Mouse (Mus musculus) CH12F3 (cell line): ENCODE measurements around the gene Hs3st3b1.

Source experiments
- in situ Hi-C: fragments of 300-500 bp; cut with MboI; formaldehyde crosslinking; loops from 2 replicates; pipeline ENCODE4 v1.14.3; 2020; ENCODE audit warnings: low sequenced_read_pairs

The Hs3st3b1 gene

DNA sequence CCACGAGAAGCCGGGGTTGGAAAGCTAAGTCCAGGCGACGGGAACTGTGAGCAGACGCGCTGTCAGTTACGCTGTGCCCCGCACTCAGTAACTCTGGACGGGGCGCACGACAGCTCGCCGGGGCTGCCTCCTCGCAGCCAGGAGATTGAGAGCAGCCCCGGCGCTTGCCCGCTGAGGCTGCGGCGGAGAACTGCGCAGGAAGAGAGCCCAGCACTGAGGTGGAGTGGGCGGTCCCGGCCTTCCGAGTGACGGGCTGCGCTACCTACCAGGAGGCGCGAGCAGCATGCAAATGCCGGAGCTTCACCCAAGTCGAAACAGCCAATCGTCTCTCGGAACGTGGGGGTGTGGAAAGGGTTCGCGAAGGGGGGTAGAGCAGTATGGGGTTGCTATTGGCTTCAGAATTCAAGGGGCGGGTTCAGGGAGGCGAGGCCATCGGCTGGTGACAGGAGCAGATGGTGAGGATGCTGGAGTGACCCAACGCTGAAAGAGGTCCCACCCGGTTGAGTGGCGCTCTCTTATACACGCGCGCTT lies at the start of gene Hs3st3b1:
Gene Hs3st3b1 (minus strand): TSS at position 200 of the 531 bp plus-strand sequence.
- in situ Hi-C loops, result no loop called here

DNA sequence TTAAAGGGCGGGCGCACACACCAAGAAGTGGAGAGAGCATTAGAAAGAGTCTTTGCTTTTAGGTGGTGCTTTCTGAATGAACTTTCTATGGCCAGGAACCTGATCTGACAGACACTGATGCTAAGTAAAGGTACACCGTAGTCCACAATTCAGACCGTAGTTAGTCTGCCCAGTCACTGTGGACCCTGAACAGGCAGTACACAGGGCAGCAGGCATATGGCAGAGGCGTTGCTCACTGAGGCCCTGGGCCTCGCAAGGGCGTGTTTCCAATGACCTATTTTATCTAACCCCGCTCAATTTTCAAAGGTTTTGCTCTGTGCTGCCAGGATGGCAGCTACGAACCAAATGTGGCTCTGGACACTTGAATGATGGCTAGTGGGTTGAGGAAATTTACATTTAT lies 49.4 kb upstream of the Hs3st3b1 start:
- in situ Hi-C loops, result no loop called here

DNA sequence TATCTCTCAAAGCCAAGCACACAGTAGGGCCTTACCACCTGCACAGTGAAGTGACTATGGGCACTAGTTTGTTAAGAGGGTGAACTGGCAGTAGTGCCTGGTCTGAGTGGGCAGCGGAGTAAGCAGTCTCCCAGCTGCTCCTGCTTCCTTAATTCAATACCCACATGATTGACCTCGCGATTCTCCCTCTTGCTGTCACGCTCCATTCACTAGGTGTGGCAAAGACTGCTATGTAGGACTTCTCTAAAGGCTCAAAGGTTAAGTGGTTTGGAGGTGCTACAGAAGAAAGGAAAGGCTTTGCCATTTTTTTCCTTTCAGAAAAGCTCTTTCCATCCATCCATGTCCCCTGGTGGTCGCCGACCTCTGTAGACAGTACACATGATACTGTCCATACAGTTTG lies 48.7 kb upstream of the Hs3st3b1 start:
- in situ Hi-C loops, result no loop called here

DNA sequence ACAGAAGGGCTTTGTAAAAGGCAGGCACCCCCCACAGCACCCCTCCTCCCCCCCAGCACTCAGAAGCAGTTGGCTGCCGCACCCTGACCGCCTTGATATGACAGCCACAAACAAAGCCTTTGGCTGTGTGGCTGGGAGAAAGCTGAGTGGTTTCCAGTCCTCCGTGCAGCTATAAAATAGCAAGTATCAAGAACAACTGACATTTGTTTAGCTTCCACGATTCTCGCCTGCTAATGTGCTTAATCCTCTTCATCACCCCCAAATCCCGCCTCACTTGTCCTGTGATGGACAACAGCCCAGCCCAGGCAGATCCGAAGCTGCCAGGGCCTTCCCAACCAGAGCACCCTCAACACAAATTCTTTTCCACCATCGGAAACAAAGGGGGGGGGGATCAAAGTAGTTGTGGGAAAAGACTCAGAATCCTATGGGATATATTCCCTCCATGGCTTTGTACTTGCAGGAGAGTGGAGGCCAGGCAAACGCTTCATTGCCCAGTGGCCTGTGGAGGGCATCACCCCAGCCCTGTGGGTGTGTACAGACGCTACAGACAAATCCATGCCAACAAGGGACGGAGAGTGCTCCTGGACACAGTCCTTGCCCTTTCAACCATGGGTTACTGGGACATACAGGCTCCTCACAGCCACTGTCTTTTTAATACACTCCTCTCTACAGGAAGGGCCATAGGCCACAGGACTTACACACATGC lies 47.3 kb upstream of the Hs3st3b1 start:
- in situ Hi-C loops, result no loop called here

DNA sequence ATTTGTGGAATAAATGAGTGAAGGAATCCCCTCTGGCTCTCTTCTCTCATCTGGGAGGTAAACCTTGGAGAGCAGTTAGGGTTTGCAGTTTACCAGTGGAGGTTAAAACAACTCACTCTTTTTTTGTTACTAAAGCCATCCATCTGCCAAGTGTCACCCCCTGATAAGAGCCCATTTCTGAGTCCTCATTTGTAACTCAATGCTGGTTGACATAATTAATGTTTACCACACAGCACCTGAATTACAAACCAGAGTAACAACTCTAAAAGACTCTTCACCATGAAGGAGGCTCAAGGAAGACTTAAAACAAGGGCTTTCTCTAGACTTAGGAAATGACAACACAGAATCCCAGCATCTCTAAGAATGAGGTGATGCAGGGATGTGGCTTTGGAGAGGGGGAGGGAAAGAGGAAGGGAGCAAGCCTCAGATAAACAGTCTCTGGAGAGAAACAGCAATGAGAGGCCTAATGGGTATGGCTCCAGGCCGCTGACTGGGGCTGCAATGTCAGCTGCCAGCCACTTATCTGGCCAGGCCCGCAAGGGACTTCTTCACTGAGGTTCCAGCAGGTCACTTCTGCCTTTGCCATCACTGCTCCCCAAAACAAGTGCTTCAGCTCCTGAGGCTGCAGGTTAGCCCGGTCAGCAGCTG lies 46.4 kb upstream of the Hs3st3b1 start:
- in situ Hi-C loops, result no loop called here

DNA sequence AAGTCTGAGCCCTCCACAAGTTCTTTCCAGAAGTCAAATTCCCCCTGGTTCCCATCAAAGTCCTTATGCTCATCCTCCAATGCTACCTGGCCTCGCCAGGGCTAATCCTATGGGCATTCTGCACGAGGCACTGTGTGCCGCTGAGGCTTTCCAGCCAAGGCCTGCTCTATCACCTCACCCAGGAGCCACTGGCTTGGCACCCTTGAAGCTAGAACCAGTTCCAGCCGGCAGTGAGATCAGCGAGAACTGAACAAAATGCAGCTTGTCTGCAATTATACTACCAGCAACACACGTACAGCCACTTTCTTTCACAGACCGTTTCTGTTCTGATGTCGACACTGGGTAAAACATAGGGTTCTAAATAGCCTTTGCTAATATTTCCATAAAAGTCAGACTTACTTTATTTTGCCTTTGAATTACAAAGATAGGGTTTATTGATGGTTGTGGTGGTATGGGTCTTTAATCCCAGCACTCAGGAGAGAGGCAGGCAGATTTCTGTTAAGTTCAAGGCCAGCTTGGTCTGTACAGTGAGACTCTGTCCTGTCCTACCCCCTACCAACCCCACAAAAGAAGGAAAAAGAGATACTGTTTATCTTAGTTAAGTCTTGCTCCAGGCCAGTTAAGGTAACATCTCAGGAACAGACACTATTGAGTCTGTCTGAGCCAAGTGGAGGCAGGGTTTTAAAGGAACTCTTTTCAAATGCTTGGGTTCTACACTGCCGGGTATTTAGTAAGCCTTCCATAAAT lies 45.7 kb upstream of the Hs3st3b1 start:
- in situ Hi-C loops, result no loop called here

DNA sequence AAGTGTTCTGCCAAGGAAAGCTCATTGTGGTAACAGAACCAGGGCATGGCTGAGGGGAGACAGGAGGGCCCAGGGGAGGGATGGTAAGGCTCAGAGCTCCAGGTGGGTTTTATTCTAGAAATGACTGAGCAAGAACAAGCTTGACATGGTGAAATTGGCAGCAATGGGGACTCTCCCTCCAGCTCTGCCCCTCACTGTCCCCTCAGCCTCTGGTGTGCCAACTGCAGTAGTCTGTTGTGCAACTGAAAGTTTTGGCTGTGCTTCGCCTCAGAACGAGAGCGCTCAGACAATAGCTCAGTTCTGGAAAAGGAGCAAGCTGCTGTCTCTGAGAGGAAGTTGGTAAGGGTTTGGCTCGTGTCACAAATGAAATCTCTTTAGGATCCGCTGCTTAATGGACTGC lies 43.3 kb upstream of the Hs3st3b1 start:
- in situ Hi-C loops, result no loop called here

- in situ Hi-C loops, result no loop called here
These were observed 35.1 kb upstream of the Hs3st3b1 start for GRCm38 (mm10) chr11:63957207-63957606.

- in situ Hi-C loops, result no loop called here
These were observed 34.7 kb upstream of the Hs3st3b1 start for GRCm38 (mm10) chr11:63956748-63957147.

DNA sequence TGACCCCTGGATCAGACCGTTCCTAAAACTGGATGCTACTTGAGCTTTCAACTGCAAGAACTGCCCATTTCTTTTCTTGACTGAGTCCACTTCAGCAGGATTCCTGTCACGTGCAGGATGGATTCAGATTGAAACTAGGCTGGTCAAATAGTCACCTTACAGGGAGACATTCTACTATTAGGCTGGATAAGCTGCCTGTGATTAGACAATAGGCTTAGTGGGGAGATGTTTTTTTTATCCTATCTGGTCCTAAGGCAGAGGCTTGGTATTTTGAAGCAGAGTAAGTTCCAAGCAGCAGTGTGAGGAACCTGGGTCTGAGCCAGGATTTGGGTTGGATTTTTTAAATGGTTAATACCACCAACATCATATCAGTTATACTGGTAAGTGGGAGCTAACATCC lies 31.8 kb upstream of the Hs3st3b1 start:
- in situ Hi-C loops, result no loop called here

- in situ Hi-C loops, result no loop called here
These were observed 30.7 kb upstream of the Hs3st3b1 start for GRCm38 (mm10) chr11:63952743-63953191.

- in situ Hi-C loops, result no loop called here
These were observed 29.9 kb upstream of the Hs3st3b1 start for GRCm38 (mm10) chr11:63951831-63952631.

- in situ Hi-C loops, result loop anchor here (25.0 kb wide), 2 partner anchors 489 to 764 kb away; partner anchors contain the start of genes F930015N05Rik and Hs3st3a1
These were observed 26.3 kb upstream of the Hs3st3b1 start for GRCm38 (mm10) chr11:63948371-63948770.

GRCm38 (mm10) chr11:63947024-63947423 lies 24.9 kb upstream of the Hs3st3b1 start:
- in situ Hi-C loops, result loop anchor here (25.0 kb wide), 2 partner anchors 490 to 765 kb away; partner anchors contain the start of genes F930015N05Rik and Hs3st3a1

- in situ Hi-C loops, result loop anchor here (25.0 kb wide), 2 partner anchors 493 to 768 kb away; partner anchors contain the start of genes F930015N05Rik and Hs3st3a1
These were observed 21.9 kb upstream of the Hs3st3b1 start for GRCm38 (mm10) chr11:63943947-63944346.

DNA sequence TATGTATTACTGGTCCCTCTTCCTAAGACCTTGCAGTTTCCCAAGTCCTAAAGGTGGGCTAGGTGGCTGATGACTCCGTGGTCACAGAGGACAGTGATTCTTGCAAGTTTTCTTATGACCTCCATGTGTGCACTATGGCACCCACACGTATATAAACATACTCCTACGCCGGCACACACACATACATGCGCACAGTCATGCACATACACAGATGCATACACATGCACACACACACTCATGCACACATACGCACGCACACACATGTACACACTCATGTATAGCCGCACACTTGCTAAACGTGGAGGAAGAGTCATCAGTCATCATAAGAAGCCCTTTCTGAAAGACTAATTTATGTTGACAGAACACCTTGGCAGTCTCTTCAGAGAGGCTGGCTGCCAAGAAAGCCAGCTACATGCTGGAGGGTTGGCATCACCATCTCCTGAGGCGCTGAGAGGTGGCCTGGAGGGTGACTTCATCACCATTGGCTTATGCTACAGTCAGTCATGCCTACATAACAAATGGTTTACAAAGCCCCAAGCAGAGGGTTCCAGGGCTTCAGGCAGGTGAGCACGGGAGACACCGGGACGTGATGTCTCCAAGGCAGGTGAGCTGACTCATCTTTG lies 21.3 kb upstream of the Hs3st3b1 start:
- in situ Hi-C loops, result loop anchor here (25.0 kb wide), 2 partner anchors 494 to 769 kb away; partner anchors contain the start of genes F930015N05Rik and Hs3st3a1

DNA sequence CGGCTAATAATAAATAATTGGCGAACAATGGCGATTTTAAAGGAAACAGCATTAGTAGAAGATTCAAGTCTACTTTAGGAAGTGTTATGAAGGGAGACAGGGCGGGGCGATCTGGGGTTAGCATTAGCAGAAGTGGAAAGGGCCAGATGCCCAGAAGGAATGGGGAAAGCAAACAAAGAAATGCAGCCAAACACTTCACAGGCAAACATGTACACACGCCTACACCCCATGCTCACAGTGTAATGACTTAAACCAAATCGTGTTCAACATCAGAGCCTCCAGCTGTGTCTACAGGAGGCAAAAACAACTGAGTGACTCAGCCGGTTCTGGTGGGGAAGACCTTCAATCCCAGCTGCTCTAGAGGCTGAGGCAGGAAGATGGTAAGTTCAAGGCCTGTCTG lies 20.1 kb upstream of the Hs3st3b1 start:
- in situ Hi-C loops, result loop anchor here (25.0 kb wide), 2 partner anchors 495 to 770 kb away; partner anchors contain the start of genes F930015N05Rik and Hs3st3a1

GRCm38 (mm10) chr11:63936641-63937040 lies 14.6 kb upstream of the Hs3st3b1 start:
- in situ Hi-C loops, result loop anchor here (25.0 kb wide), 2 partner anchors 501 to 776 kb away; partner anchors contain the start of genes F930015N05Rik and Hs3st3a1

DNA sequence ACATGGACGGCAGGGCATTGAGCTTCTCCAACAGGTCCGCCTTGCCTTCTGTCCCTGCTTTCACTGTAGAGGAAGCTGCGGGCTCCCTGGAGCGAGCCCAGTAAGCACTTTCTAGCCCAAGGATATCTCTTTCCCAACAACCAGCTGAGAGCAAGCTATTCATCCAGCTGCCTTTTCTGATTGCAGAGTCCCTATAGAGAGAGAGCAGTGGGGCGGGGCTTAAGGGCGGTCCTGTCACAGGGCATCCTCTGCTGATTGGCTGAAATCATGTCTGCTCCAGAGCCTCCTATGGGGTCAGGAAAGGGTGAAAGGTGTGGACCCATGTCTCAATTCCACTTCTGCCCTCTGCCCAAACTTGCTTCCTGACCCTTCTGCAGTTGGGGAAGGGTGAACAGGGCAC lies 4.8 kb upstream of the Hs3st3b1 start:
- in situ Hi-C loops, result loop anchor here (25.0 kb wide), 2 partner anchors 510 to 785 kb away; partner anchors contain the start of genes F930015N05Rik and Hs3st3a1
